Mouse (Mus musculus) heart, postnatal 0 days (tissue): ENCODE data around the gene Coil. TPM values are rescaled to one million over a fixed set of nuclear protein-coding genes. Genes with fewer than 3 reads are reported as not detected.

ENCODE experiments used
- ATAC-seq: fragments of 200-750 bp; cut with Nextera tagmentation; 2 replicates; pipeline ENCODE4 v1.8.0; 2017; ENCODE audit warnings: low read depth, moderate number of reproducible peaks, moderate library complexity; ENCODE audit not compliant: insufficient read depth
- DNase-seq: peaks from one replicate; pipeline ENCODE4 v3.0.0-alpha.2; 2016; ENCODE audit warnings: low spot score
- H3K27ac ChIP-seq: fragments of 300-500 bp; sonication (generic); 2 replicates; pipeline ENCODE4 v1.5.1; 2014; ENCODE audit warnings: low read depth, mild to moderate bottlenecking
- H3K27me3 ChIP-seq: fragments of 300-500 bp; sonication (generic); 2 replicates; pipeline ENCODE4 v1.6.1; 2014; ENCODE audit warnings: low read length, mixed read lengths; ENCODE audit not compliant: control insufficient read depth, insufficient read depth
- H3K36me3 ChIP-seq: fragments of 300-500 bp; sonication (generic); replicated peaks from 2 replicates; pipeline ENCODE4 v1.6.1; 2014; ENCODE audit warnings: low read length, mixed read lengths; ENCODE audit not compliant: control insufficient read depth, insufficient read depth
- H3K4me1 ChIP-seq: fragments of 300-500 bp; sonication (generic); 2 replicates; pipeline ENCODE4 v1.6.1; 2014; ENCODE audit warnings: antibody characterized with exemption; ENCODE audit not compliant: control insufficient read depth, insufficient read depth
- H3K4me2 ChIP-seq: fragments of 300-500 bp; sonication (generic); 2 replicates; pipeline ENCODE4 v1.6.1; 2014; ENCODE audit warnings: low read depth, mild to moderate bottlenecking, low read length, moderate library complexity
- H3K4me3 ChIP-seq: fragments of 300-500 bp; sonication (generic); 2 replicates; pipeline ENCODE4 v1.5.1; 2014; ENCODE audit warnings: low read depth, low read length
- H3K9ac ChIP-seq: fragments of 300-500 bp; sonication (generic); replicated peaks from 2 replicates; pipeline ENCODE4 v1.6.1; 2014; ENCODE audit warnings: low read depth, low read length, mixed read lengths
- H3K9me3 ChIP-seq: fragments of 300-500 bp; sonication (generic); replicated peaks from 2 replicates; pipeline ENCODE4 v1.6.1; 2016; ENCODE audit warnings: low read length; ENCODE audit not compliant: control insufficient read depth
- CTCF ChIP-seq: IDR thresholded peaks from 2 replicates; pipeline ENCODE4 v1.5.1; 2016; ENCODE audit warnings: antibody characterized with exemption, control low read depth, low read depth
- EP300 ChIP-seq: IDR thresholded peaks from 2 replicates; pipeline ENCODE4 v1.6.1; 2016; ENCODE audit warnings: antibody characterized with exemption, low read depth
- WGBS: fragments of 180-500 bp; shearing (Covaris S2); extraction: QIAGEN DNeasy Blood & Tissue Kit; methylation state at CpG from one replicate; pipeline ENCODE4 v1.1.7; 2014; 5-methylcytosine and 5-hydroxymethylcytosine counted together
- polyA plus RNA-seq: library from polyadenylated mRNA; unstranded; fragments of >200 nt; fragmentation: Nextera tagmentation; extraction: Ambion mirVana; gene quantifications from 2 replicates; pipeline ENCODE4 v1.2.1, GENCODE M21; 2015
- total RNA-seq: library from RNA; depleted of rRNA; stranded (reverse); fragments of >200 nt; gene quantifications from 2 replicates; pipeline ENCODE4 v1.2.3, GENCODE M21; 2014; ENCODE audit warnings: low replicate concordance

Coil gene
- total and polyA plus RNA-seq, 2 experiments from 2014 or later: 4.6 to 8.5 TPM

GRCm38 (mm10) chr11:89026117-89026516 is 56.1 kb downstream of the Coil start:
- peaks cover 24% of the 10 kb centered on the region for H3K4me1 ChIP-seq
- no peaks in the 10 kb centered on the region for H3K27me3 ChIP-seq
- no peak overlapping the region for H3K4me3 ChIP-seq
- DNase-seq (no peak), ATAC-seq (no peak)
- H3K36me3 ChIP-seq: no peaks in the 10 kb centered on the region
- H3K27ac ChIP-seq: no peak overlapping the region
- no peak for TF ChIP-seq CTCF
- no peak for TF ChIP-seq EP300
- 84% methylated on average over 3 of the region's 3 CpGs for WGBS
- no peak overlapping the region for H3K4me2 ChIP-seq
- H3K9me3 ChIP-seq: no peaks in the 10 kb centered on the region
- H3K9ac ChIP-seq: no peak overlapping the region

DNA sequence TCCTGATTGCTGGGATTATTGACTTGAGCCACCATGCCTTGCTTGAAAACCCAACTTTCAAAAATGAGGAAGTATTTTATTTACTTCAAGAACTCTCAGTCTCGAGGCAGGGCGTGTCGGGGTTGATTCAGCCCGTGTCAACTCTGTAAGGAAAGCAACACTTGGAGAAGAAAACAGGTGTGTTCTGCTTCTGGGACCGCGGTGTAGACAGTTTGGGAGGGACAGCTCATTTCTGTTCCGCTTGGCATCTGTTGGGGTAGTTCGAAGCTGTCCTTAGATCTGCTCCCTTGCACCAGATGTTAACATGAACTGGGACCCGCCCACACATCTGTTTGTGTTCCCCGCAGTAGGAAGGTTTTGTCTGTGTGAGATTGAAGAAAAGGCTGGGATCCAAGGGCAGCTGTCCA is 57.9 kb downstream of the Coil start:
- Histone ChIP-seq H3K4me2 (no peak overlapping the region), H3K27ac (peak overlapping the region; percentile 68), H3K27me3 (no peaks in the 10 kb centered on the region), H3K4me1 (peaks cover 19% of the 10 kb centered on the region), H3K9me3 (no peaks in the 10 kb centered on the region), H3K9ac (no peak overlapping the region), H3K36me3 (no peaks in the 10 kb centered on the region), H3K4me3 (no peak overlapping the region)
- ATAC-seq (no peak; the same call in 1 of the 2 replicates), DNase-seq (no peak)
- 68% methylated on average over 10 of the region's 10 CpGs for WGBS
- TF ChIP-seq EP300: no peak
- TF ChIP-seq CTCF: no peak

- no peak overlapping the region for H3K9ac ChIP-seq
- peak; percentile 57 for ATAC-seq
- H3K4me2 ChIP-seq: no peak overlapping the region
- 16% methylated on average over 10 of the region's 10 CpGs for WGBS
- DNase-seq: peak; percentile 39
- H3K4me3 ChIP-seq: no peak overlapping the region
- H3K27ac ChIP-seq: peak overlapping the region; percentile 68
- H3K4me1 ChIP-seq: peaks cover 14% of the 10 kb centered on the region
- no peaks in the 10 kb centered on the region for H3K36me3 ChIP-seq
- TF ChIP-seq CTCF (no peak), EP300 (peak; percentile 84)
- no peaks in the 10 kb centered on the region for H3K27me3 ChIP-seq
- no peaks in the 10 kb centered on the region for H3K9me3 ChIP-seq
These were observed 58.9 kb downstream of the Coil start for GRCm38 (mm10) chr11:89028871-89029405.

GRCm38 (mm10) chr11:89030552-89030951 is 60.5 kb downstream of the Coil start:
- Histone ChIP-seq H3K4me2 (no peak overlapping the region), H3K4me1 (peaks cover 9% of the 10 kb centered on the region), H3K9ac (no peak overlapping the region), H3K27me3 (no peaks in the 10 kb centered on the region), H3K27ac (no peak overlapping the region), H3K36me3 (peaks cover 6% of the 10 kb centered on the region; the same call in 1 of the 2 replicates), H3K9me3 (no peaks in the 10 kb centered on the region), H3K4me3 (no peak overlapping the region)
- no peak for ATAC-seq
- TF ChIP-seq EP300 (no peak), CTCF (no peak)
- WGBS: 87% methylated on average over 6 of the region's 6 CpGs
- no peak for DNase-seq

- Histone ChIP-seq H3K9me3 (no peaks in the 10 kb centered on the region), H3K27ac (no peak overlapping the region), H3K9ac (no peak overlapping the region), H3K27me3 (no peaks in the 10 kb centered on the region), H3K4me1 (peaks cover 9% of the 10 kb centered on the region), H3K4me2 (no peak overlapping the region), H3K4me3 (no peak overlapping the region), H3K36me3 (peaks cover 6% of the 10 kb centered on the region; the same call in 1 of the 2 replicates)
- 62% methylated on average over 1 of the region's 1 CpGs for WGBS
- DNase-seq: no peak
- TF ChIP-seq CTCF (no peak), EP300 (no peak)
- no peak for ATAC-seq
These were observed 61.1 kb downstream of the Coil start for GRCm38 (mm10) chr11:89031189-89031588.

DNA sequence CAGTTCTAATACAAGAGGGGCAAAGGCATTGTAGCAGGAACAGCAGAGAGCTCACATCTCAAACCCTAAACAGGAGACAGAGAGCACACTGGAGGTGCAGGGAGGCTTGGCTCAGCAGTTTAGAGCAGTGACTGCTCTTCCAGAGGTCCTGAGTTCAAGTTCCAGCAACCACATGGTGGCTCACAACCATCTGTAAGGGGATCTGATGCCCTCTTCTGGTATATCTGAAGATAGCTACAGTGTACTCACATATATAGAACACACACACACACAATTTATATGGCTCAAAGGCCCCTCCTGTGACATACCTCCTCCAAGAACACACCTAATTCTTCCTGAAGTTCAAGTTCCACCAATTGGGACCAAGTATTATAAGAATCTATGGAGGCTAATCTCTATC is 64.5 kb downstream of the Coil start:
- ATAC-seq (no peak), DNase-seq (no peak)
- no peak overlapping the region for H3K27ac ChIP-seq
- no peaks in the 10 kb centered on the region for H3K4me1 ChIP-seq
- no peak overlapping the region for H3K4me2 ChIP-seq
- no peaks in the 10 kb centered on the region for H3K9me3 ChIP-seq
- H3K9ac ChIP-seq: no peak overlapping the region
- no peaks in the 10 kb centered on the region for H3K27me3 ChIP-seq
- no peak overlapping the region for H3K4me3 ChIP-seq
- TF ChIP-seq CTCF (peak; percentile 5; the same call in 1 of the 2 replicates), EP300 (no peak)
- H3K36me3 ChIP-seq: peaks cover 25% of the 10 kb centered on the region
